Mouse (Mus musculus) kidney, adult 18-20 months (tissue): ENCODE results near the gene Calml3.
A peak's percentile ranks its signal among the peaks of the same experiment; 100 is the strongest.
"Not testable (repeated sequence)": the region's sequence is repeated elsewhere in the genome, so short reads cannot be mapped to it uniquely, and the experiment has no call there.

Source experiments
- DNase-seq: peaks from one replicate; pipeline ENCODE4 v3.0.0; 2021

The Calml3 gene

DNA sequence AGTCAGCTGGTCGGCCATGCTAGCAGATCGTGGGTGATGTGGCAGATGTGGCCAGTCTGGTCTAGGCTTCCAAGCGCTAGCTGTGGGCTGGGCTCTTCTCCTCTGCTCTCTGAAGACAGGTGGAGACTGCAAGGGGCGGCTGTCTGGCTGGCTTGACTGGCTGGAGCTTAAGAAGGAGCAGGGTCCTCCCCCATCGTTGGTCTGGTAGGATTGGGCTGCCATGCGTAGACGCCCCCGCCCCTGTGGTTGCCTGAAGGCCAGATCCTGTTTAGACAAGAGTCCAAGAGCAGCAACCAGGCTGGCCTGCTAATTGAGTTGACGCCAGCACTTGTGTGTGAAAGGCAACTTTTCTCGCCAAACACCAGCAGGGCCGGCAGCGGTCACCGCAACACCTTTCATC lies at the start of gene Calml3:
Gene Calml3 (minus strand): TSS at position 131 of the 400 bp plus-strand sequence.
- peak; percentile 38 for DNase-seq

DNA sequence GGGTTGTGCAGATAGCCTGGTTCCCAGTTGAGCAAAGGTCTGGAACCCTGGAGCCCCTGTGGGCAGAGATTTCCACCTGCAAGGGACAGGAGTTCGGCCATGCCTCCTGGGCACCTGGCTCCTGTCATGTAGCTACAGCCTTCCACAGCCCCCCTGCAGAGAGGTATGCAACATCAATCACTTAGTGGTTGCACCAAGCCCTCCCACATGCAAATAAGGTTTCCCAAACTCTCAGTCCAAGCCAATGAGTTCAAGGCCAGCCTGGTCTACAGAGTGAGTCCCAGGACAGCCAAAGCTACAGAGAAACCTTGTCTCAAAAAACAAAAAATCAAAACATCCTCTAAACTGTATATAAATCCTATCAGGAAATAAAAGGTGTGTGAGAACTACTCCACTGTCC lies 46.2 kb upstream of the Calml3 start:
- DNase-seq = no peak

DNA sequence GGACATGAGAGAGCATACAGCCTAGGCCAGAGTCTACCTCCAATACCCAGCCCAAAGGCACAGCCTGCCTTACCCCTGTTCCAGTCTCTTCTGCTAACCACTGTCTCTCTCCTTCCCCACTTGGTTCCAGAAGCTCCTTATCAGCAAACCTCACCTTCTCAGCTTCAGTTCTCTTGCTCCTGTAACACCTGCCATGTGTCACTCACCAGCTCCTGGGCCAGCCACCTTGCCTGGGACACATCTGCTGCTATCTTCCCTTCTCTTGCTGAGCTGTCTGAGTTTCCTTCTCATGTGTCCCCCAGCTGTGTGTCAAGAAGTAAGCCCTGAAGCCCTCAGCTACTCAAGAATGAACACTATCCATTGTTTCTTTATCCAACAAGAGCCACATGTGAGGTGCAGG lies 36.5 kb upstream of the Calml3 start:
- not testable (repeated sequence) for DNase-seq

DNA sequence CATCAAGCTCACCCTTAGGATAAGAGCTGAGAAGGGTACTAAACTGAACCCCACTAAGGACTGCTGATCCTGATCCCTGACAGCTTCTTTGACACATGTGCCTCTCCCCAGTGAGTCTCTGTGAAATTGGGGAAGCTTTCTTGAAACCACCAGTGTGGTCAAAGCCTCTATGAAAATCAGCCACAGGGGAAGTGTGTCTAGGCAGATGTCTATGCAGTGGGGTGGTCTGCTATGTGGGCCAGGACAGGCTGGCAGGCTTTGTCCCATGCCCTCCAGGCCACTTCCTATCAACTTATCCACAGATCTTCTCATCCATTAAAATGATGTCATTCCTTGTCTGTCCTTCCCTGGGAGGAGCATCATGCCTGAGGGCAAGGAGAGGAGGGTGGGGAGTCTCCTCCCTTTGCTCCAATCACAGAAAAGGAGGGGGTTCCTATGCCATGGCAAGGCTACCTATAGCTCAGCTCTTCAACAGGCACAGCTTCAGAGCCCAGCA lies 33.2 kb upstream of the Calml3 start, which contains the start of gene Calm4:
Gene Calm4 (plus strand): TSS at position 446 of the 496 bp plus-strand sequence.
- not testable (repeated sequence) for DNase-seq

DNA sequence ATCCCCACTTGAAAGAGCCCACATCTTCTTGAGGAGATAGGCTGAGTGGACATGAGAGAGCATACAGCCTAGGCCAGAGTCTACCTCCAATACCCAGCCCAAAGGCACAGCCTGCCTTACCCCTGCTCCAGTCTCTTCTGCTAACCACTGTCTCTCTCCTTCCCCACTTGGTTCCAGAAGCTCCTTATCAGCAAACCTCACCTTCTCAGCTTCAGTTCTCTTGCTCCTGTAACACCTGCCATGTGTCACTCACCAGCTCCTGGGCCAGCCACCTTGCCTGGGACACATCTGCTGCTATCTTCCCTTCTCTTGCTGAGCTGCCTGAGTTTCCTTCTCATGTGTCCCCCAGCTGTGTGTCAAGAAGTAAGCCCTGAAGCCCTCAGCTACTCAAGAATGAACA lies 29.5 kb upstream of the Calml3 start:
- DNase-seq = not testable (repeated sequence)

DNA sequence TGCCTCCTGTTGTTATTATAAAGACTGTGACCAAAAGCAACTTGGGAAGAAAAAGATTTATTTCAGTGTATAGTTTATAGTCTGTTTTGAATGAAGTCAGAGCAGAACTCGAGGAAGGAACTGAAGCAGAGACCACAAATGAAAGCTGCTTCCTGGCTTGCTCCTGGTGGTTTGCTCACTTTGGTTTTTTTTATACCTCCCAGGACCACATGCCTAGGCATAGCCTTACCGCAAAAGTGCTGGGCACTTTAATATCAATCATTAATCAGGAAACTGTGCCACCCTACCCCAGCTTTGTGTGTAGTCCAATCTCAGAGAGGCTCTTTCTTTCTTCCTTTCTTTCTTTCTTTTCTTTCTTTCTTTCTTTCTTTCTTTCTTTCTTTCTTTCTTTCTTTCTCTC lies 28.3 kb upstream of the Calml3 start:
- DNase-seq = no peak

DNA sequence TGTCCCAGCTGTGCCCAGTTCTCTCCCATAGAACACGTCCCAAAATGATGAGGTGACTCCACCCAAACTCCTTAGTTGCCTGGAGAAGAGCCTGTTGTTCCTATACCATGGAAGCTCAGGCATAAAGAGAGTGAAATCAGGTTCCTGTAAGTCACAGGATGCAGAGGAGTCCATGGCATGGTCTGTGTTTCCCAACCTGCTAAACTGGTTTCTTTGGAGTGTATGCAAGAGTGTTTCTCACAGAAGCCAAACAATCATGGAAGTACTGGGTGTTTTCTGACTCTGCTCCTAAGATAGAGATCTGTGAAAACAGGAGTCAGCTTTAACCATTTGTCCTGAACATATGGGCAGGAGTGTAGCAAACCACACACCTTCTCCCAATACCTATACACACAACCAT lies 27.9 kb upstream of the Calml3 start:
- DNase-seq = no peak

DNA sequence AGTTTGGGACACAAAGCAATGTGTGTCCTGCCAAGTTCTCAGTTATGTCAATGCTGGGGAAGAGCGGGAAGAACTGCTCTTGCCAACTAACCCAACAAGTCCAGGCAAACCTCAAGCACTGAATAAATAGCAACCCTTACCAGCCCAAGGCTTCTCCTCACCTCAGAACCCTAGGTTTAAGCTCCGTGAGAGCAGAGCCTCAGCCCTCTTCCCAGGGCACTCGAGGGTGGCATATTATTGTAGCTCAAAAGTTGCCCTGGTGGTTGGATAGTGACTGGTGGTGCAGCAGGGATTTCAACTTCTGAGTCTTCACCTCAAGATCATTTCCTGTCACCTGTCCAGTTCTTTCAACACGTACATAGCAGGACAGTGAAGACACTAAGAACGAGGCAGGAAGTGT lies 27.4 kb upstream of the Calml3 start:
- no peak for DNase-seq

DNA sequence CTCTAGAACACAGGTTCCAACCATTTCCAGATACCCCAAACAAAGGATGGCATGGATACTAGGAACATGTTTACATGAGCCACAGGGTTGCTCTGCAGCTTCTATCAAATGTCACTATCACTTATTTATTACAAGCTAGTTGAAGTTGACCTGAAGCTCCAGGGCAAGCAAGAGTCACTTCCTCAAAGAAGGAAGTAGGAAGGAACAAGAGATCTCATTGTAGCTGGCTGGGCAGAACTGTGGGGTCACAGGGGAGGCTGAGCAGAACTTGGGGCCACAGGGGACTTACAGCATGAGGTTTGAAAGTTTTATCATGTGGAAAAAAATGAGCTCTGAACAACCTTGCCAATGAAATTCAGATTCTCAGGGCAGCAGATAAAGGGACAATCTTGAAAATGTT lies 21.6 kb upstream of the Calml3 start:
- DNase-seq = no peak

DNA sequence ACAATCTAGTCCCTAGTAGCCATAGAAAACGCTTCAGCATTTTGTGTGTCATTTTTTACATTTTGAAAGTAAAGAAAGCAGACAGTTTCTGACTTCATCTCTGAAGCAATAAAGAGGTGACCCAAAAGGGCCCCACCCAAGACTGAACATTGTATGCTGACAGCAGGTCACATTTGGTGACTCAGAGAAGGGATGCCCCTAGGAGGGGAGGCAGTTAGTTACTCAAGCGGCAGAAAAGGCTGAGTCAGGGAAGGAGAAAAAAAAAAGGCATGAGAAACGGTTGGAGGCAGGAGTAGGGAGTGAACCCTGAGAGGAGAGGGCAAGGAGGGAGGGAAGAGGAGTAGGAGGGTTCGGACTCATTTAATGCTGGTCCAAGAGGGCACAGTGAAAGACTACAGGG lies 18.0 kb upstream of the Calml3 start:
- no peak for DNase-seq

DNA sequence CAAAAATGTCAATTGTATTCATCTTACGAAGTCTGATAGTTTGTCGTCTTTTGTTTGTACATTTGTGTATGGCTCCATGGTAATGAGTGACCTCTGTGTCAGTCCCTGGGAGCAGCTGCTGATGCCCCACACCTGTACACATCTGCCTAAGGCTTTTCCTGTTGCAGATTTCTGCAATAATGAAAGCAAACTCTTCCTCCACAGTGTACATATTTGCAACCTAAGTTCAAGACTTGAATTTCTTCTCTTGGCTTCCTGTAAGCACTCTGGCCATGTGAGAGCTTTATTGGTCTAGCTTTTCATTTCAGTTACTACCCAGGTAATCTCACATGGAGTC lies 14.6 kb upstream of the Calml3 start:
- DNase-seq = no peak

DNA sequence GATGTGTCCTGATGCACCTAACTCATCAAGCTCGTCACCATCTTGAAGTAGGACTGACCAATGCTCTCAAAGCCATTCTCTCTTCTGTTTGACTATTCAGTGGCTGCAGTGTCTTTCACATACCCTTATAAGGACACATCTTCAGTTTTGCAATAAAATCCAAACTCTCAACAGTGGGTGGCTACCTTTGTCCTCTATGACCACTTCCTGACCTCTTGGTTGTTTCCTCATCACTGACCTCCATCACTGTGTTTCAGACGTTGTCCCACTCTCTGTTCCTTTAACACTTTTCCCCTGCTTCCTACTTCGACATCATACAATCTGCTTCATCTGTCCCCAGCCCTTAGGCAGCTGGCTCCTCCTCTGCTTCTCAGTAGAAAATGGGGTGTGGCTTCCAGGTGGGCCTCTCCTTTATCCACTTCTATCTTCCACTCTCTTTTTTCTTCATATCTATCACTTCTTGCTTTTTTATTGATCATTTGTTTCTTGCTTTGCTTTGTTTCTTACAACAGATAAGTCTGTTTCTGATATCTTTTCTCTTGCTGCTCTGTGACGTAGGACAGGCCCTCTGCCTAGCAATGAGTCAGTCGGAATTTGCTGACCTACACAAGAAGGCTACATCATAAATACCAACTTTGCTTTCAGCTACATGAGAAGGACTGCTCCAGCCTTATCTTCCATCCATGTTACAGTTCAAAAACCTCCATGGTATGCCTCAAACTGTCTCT lies 14.1 kb upstream of the Calml3 start:
- no peak for DNase-seq

DNA sequence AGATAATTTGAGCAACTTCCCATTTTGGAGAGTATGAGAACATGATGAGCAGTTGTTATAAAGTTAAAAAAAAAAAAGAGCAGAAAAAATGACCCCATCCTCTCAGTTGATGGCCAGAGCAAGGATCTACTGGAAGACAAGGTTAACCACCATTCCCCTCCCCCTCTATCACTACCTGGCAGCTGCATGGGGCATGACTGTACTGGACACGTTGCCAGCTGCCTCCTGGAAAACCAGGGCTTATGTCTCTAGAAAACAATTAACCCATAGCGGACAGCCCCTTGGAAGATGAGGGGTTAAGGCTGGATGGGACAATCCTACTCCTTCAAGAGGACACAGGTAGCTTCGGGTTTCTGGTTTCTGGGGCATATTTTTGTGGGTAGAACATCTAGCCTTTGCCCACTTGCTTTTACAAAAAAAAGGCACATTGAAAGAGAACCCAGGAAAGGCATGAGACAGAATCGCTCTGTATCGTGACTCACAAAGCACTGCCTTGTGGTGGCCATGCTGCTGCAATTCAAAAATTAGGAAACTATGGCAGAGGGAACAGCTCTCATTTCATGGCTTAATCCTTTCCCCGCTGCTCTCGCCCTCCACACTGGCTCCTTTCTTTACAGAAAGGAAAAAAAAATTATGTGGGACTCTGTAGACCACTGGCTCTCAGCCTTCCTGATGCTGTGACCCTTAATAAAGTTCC lies 3.2 kb upstream of the Calml3 start:
- DNase-seq = no peak

DNA sequence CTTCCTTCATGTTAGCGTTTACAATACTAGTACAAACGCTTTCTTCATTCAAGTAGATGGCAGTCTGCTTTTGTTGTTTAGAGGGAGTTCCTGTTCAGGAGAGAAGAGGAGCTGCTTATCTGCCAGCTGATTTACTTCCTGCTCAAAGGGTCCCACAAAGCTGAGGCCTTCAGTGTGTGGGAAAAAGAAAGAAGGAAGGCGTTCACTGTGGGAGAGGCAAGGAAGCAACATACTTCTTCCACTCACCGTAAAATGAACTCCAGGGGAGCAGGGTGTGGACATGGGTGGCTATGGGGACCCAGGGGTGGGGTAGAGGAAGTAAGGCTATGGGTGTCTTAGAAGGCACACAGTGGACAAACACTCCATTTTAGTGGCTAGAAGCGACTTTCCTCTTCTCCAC lies 1.5 kb upstream of the Calml3 start:
- no peak for DNase-seq

DNA sequence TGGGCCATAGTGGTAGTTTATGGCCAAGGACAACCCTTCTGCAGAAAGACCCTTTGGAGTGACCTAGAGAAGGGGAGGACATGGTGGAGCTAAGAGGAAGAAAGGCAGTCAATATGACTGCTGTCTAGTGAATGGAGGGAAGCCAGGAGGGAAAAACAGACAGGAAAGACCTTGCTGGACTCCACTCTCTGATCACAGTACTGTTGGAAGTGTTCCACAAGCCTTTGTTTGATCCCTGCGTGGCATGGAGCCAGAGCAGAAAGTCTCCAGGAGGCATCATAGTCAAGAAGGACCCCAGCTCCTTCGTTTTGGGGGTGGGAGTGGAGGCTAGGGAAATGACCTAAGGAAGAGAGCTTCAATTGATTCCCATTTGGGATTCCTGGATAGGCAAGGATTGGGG lies 1.0 kb upstream of the Calml3 start:
- DNase-seq = peak; percentile 21

DNA sequence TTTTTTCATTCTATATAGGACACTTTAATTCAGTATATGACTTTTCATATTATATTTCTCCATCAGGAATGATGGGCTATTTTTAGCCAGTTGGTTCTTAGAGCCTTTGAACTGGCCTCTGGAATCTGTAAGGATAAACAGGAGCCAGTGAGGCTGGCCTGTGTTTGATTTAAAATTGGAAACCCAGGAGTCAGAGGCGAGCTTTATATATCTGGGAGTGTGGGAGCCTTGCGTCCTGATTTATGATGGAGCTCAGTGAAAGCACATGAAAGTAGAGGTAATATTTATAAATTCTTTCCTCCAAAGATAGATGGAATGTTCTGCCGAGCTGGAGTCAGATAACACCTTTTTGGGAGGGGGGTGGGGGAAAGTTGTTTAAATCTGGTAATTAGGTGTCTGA lies 4.7 kb downstream of the Calml3 start:
- DNase-seq = no peak

DNA sequence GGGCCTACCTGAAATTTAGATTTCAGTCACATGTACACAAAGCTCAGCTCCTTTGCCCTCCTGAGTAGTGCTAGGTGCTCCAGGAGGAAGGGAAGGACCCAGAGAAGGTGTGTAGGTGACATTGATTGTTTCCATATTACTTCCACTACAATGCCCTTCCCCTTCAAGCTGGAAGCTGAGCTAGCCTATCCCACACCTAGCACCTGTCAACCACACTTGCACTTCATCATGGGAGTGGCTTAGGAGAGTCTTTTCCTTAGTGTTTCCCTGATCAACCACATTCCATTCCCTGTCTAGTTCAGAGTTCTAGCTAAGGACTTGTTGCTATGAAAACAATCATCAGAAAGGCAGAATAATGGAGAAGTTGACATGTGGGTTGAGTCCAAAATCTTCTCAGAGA lies 5.4 kb downstream of the Calml3 start:
- no peak for DNase-seq

DNA sequence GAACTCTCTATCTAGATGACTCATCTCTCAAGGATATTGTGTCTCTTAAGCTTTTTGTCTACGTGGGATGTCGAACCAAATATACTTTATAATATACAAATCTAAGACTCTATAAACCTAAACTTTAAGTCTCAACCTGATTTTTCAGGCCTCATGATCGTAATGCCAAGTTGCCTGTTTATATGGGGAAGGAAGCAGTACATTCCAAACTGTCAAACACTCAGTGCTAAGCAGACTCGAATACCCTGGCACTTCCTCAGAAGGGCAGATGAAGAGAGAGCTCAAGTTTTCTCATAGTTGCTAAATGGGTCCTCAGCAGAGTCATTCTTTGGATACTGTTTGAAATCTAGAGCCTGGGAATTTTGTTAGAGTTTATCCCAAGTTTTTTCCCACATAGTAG lies 7.5 kb downstream of the Calml3 start:
- no peak for DNase-seq

DNA sequence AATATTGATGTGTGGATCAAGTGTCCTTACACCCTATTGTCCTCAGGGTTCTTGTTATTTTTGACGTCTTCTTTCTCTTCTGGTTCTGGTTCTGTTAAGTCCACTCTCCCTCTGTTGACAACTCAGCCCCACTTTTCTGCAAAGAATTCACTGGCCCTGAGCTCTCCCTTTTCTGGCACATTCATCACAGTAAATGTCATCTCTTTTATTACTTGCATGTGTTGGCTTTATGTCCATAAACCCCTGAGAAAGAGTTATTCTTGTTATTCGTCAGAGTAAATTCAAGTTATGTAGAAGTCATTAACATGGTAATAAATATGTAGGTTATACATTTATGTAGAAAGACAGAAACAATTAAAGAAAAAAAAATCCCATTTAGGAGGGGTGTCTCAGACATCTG lies 14.6 kb downstream of the Calml3 start:
- no peak for DNase-seq

DNA sequence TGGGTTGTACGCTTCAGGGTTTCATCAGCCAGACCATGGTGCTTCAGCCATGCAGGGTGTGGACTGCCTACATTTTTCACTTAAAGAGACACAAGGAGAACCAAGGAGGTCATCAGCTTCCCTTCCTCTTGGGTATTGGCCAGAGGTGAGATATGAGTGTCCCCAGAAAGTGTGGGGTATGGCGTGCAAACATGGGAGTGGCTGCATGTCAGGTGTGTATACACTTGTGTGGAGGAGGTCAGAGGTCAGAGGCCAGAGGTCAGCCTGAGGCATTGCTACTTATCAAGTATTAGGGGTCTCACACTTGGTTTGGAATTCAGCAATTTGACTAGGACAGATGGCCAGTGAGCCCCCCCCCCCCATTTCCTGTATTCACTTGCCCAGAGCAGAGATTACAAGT lies 15.5 kb downstream of the Calml3 start:
- no peak for DNase-seq

DNA sequence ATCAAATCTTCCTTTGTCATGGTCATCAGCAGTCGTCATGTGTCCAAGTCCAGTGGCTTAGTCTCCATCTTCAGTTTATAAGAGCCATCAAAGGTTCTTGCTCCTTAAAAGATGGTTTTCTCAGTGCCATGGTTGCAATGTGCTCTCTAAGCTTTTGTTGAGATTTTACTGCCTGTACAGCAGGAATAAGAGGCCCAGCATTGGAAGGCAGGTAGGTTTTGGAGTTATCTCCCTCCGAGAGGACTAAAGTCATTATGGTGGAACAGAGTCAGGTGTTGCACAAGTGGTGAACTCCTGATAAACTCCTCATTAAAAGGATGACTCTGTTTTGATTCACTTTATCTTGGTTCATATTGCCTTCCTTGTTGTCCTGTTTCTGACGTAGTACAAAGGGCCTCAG lies 16.5 kb downstream of the Calml3 start:
- DNase-seq = no peak

DNA sequence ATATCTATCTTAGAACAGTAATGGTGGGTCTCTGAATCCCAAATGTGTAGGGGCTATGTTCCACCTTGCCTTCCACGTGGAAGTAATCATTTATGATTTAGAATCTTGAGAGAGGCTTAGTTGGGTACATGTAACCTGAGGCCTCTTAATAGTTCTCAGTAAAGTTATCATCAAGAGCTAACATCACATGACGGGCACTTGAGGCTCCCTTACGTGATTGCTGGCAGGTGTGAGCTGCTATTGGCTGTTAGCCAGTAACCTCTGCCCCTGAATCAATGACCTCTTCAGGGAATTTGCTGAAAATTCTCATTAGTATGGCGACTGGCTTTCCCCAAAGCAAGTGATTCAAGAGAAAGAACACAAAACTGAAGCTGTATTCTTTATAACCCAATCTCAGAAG lies 17.0 kb downstream of the Calml3 start:
- DNase-seq = peak; percentile 56

DNA sequence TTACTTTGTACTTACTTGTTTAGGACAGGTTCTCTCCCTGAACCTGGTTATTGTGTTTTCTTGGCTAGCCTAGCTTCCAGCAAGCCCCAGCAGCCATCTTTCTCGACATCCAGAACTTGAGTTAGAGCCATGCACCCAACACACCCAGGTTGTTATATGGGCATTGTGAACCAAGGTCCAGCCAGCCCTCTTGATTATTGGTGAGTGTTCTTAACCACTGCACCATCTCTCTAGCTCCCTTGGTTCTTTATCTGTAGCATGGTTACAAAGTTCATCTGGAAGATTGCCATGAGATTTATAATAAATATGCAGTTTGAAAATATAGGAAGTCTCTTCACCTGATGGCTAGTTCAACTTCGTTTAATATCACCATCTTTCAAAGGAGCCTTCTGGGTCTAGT lies 20.5 kb downstream of the Calml3 start:
- no peak for DNase-seq

DNA sequence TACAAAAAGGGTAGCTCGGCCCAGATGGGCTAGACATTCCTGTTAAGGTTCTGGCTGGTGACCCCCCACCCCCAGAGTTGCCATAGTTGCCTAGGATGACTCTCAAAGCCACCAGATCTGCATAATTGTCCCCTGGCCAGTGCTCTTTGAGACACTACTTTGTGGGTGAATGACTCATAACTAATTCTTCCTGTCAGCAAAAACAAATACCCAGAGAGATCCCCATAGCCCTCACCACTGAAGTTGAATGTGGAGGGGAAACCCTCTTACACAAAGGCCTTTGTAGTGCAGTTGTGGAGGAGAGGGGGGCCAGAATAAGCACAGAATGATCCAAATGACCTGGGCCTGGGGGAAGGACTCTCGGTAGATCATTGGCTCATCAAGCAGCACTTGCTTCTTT lies 21.6 kb downstream of the Calml3 start:
- no peak for DNase-seq
